Mouse (Mus musculus): ENCODE data around the gene Mup12. TPM values are rescaled to one million over a fixed set of nuclear protein-coding genes. Genes with fewer than 3 reads are reported as not detected.
"Not testable (repeated sequence)": the region's sequence is repeated elsewhere in the genome, so short reads cannot be mapped to it uniquely, and the experiment has no call there.

Mup12 gene
- polyA plus RNA-seq (2015; fragmentation: Nextera tagmentation; extraction: Ambion mirVana) = not detected in 2 replicates

DNA sequence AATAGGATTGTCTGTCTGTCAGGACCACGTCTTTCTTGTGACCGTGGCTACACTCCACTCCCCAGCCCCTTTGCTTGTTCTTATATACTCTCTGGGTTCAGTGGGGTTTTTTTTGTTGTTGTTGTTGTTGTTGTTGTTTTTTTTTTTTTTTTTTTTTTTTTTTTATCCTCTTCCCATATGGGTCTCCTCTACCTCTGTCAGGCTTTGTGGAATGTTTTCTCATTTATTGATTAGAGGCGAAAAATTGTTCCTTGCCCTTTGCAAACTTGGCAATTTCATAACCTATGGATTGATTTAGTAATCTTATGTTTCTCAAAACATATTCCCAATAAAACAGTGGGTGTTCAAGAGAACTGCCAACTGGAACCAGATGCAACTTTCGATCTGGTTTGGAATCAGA is at the start of gene Mup12:
Mup12 (minus strand) TSS at position 101 of the 400 bp plus-strand sequence.
- not testable (repeated sequence) for H3K9ac ChIP-seq; H3K4me3 ChIP-seq; H3K4me1 ChIP-seq (replicated peaks); H3K9me3 ChIP-seq (replicated peaks); H3K27ac ChIP-seq; ATAC-seq (replicated peaks; ENCODE audit: insufficient number of reproducible peaks, insufficient read depth, low FRiP score, low read depth); H3K36me3 ChIP-seq; H3K27me3 ChIP-seq; H3K4me2 ChIP-seq
- WGBS = 75% methylated on average over 3 of the region's 4 CpGs

Other genes starting within 250 kb of the Mup12 start
- gene Mup1, start 239.4 kb downstream of the Mup12 start, polyA plus RNA-seq (2015; fragmentation: Nextera tagmentation; extraction: Ambion mirVana) = not detected in 2 replicates
- not detected in 2 replicates for gene Mup10, start 159.1 kb downstream of the Mup12 start, polyA plus RNA-seq (2015; fragmentation: Nextera tagmentation; extraction: Ambion mirVana)
- not detected in 2 replicates for gene Mup11, start 78.9 kb downstream of the Mup12 start, polyA plus RNA-seq (2015; fragmentation: Nextera tagmentation; extraction: Ambion mirVana)
- gene Mup22, start 80.1 kb upstream of the Mup12 start, polyA plus RNA-seq (2015; fragmentation: Nextera tagmentation; extraction: Ambion mirVana) = not detected in 2 replicates